Mouse (Mus musculus) thymus, postnatal 25 days (tissue): Measurements from ENCODE around the gene Gm8897.
"Not testable (repeated sequence)": the region's sequence is repeated elsewhere in the genome, so short reads cannot be mapped to it uniquely, and the experiment has no call there.

Experiments used
- DNase-seq: peaks from one replicate; pipeline ENCODE4 v3.0.0; 2022

Gene Gm8897

DNA sequence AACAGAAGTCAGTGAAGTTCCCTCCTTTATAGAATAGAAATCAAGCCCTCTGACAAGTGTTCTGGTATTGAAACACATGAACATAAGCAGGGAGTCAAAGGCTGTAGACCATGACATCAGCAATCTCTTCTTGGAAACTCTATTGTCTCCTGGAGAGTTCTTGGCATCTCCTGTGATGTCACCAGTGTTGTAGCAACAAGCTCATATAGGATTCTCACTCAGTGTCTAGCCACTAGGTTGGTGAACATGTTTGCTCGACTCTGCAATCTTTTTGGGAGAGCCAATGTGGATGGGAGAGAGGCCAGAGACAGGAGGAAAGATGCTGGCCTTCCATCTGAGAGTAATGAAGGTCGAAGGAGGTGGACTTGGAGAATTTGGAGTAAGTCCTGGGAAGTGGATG lies at the start of gene Gm8897:
Gm8897 (plus strand) TSS at position 301 of the 400 bp plus-strand sequence.
- DNase-seq, result not testable (repeated sequence)

- not testable (repeated sequence) for DNase-seq
Observed at GRCm38 (mm10) chr5:11416691-11417090, 473 bp downstream of the Gm8897 start.
